Mouse (Mus musculus) yolk sac, embryonic 10.5 days (tissue): ENCODE data around the gene Cul7.
A peak's percentile ranks its signal among the peaks of the same experiment; 100 is the strongest.

ENCODE experiments used
- DNase-seq: peaks from one replicate; pipeline ENCODE4 v3.0.0-alpha.2; 2017; ENCODE audit warnings: low spot score

The Cul7 gene

GRCm38 (mm10) chr17:46673850-46674529 lies 23.9 kb downstream of the Cul7 start, which contains the start of gene Rrp36:
TSS of gene Rrp36 (minus strand) at chr17:46674352.
- DNase-seq = peak; percentile 94

GRCm38 (mm10) chr17:46674530-46675283 lies 24.6 kb downstream of the Cul7 start:
- DNase-seq = peak; percentile 31

GRCm38 (mm10) chr17:46678416-46678815 lies 28.3 kb downstream of the Cul7 start, which contains the start of gene Mea1:
TSS of gene Mea1 (plus strand) at chr17:46678793.
- peak; percentile 37 for DNase-seq

GRCm38 (mm10) chr17:46678911-46679310 lies 28.8 kb downstream of the Cul7 start:
- DNase-seq = no peak

- DNase-seq = no peak
Measured at GRCm38 (mm10) chr17:46679843-46680759, 30.0 kb downstream of the Cul7 start.

GRCm38 (mm10) chr17:46680760-46681373 lies 30.7 kb downstream of the Cul7 start, which contains the start of gene Klhdc3:
TSS of gene Klhdc3 (minus strand) at chr17:46680914.
- DNase-seq = peak; percentile 100

- DNase-seq = no peak
Measured at GRCm38 (mm10) chr17:46681466-46682118, 31.5 kb downstream of the Cul7 start.

GRCm38 (mm10) chr17:46682654-46683389 lies 32.7 kb downstream of the Cul7 start:
- DNase-seq = no peak

- DNase-seq = no peak
Measured at GRCm38 (mm10) chr17:46685913-46686312, 35.8 kb downstream of the Cul7 start.

- DNase-seq = no peak
Measured at GRCm38 (mm10) chr17:46690665-46691064, 40.5 kb downstream of the Cul7 start.

GRCm38 (mm10) chr17:46691390-46691789 lies 41.3 kb downstream of the Cul7 start:
- no peak for DNase-seq

- DNase-seq = no peak
Measured at GRCm38 (mm10) chr17:46694517-46695063, 44.5 kb downstream of the Cul7 start.

GRCm38 (mm10) chr17:46698515-46698914 lies 48.4 kb downstream of the Cul7 start:
- DNase-seq = no peak

- DNase-seq = peak; percentile 71
Measured at GRCm38 (mm10) chr17:46699245-46699644, 49.1 kb downstream of the Cul7 start.

- no peak for DNase-seq
Measured at GRCm38 (mm10) chr17:46699912-46700311, 49.8 kb downstream of the Cul7 start.

- DNase-seq = no peak
Measured at GRCm38 (mm10) chr17:46701489-46701888, 51.4 kb downstream of the Cul7 start.

- DNase-seq = no peak
Measured at GRCm38 (mm10) chr17:46702100-46702499, 52.0 kb downstream of the Cul7 start.

GRCm38 (mm10) chr17:46702506-46702905 lies 52.4 kb downstream of the Cul7 start:
- no peak for DNase-seq

GRCm38 (mm10) chr17:46703971-46704886 lies 54.1 kb downstream of the Cul7 start:
- peak; percentile 26 for DNase-seq
